Mouse (Mus musculus): ENCODE data around the gene Apobec1. TPM values are rescaled to one million over a fixed set of nuclear protein-coding genes. Genes with fewer than 3 reads are reported as not detected.
"Not testable (repeated sequence)": the region's sequence is repeated elsewhere in the genome, so short reads cannot be mapped to it uniquely, and the experiment has no call there.

Apobec1 gene
- polyA plus RNA-seq (2012; rRNA removed): 1.9 and 3.5 TPM in 2 replicates

DNA sequence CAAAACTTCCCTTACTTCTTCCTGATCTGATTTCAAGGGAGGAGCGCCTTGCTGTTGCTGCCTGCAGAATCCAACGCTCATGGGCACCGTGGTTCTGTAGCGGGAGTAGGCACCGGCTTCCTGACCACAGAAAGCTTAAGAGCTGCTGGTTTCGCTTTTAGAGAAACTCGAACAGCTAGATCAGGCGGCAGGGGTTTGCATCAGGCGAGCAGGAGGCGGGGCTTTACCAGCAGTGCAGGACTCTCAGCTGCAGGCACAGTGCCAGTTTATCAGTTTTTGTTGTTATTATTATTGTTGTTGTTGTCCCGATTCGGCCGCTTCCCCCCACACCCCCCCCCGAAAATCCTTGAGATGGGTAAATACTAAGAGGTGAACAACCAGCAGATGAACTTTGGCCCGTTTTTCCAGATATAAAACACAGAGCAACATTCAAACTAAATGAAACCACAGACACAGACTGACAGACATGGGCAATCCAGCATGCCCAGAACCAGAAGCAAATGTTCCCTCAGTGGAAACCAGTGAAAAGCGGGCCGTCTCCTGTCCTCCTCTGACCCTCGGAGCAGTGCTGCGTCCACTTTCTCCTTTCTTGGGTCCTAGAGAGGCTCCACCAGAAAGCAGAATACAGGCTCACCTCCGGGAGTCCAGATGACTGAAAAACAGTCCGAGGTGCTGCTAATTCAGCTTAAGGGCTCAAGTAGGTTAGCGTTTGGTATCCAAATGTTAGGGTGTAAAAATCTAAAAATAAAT is at the start of gene Apobec1:
Gene Apobec1 (minus strand): TSS at position 203 of the 750 bp plus-strand sequence.
- DNase-seq (ENCODE audit: low read depth): peak; percentile 87
- TF ChIP-seq CTCF (IDR thresholded peaks at IDR 0.05; ENCODE audit: borderline replicate concordance, extremely low read depth, insufficient read depth, insufficient read length) (no peak), POLR2A (IDR thresholded peaks at IDR 0.05; ENCODE audit: borderline replicate concordance, extremely low read depth, insufficient read depth, insufficient read length, poor library complexity, severe bottlenecking) (no peak)

DNA sequence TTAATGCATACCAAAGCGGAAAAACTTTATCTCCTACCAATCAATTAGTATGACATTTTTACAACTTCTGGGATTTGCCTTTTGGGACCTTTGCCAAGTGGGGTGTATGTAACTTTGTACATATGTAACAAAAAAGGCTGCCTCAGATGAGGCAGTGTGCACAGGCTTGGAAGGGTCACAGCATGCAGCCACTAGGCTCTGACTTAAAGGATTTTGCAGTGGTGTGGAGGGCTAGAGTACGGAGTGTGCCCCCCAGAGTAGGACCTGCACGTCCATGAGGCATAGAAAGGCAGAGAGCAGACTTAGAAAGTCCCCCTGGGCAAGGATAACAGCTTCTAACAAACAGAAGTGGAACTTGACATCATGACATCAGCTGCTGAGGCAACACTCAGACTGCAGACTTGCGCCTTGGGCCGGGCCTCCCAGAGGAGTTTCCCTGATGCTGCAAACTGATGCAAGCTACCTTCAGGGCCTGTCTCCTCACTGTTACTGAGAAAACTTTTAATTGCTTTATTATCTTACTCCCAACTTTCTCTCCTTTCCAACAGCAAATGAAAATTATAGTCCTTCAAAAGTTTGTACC is 48.2 kb upstream of the Apobec1 start:
- TF ChIP-seq POLR2A (IDR thresholded peaks at IDR 0.05; ENCODE audit: borderline replicate concordance, extremely low read depth, insufficient read depth, insufficient read length, poor library complexity, severe bottlenecking) (no peak), CTCF (IDR thresholded peaks at IDR 0.05; ENCODE audit: borderline replicate concordance, extremely low read depth, insufficient read depth, insufficient read length) (no peak)

DNA sequence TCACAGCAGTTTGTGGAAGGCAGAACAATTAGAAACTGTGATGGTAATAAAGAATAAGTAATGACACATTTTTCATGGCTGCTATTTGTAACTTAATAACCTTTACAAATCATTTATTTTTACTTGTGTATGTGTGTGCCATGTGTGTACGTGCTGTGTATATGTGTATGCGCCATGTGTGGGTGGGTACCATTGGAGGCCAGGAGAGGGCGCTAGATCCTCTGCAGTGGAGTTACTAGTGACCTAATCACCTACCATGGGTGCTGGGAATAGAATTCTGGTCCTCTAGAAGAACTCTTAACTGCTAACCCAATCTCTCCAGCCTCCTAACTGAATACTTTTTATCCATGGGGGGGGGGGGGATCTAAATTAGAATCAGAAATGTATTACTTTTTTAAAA is 47.7 kb upstream of the Apobec1 start:
- DNase-seq (ENCODE audit: low read depth): no peak

More for the DNA sequence above, 48.2 kb upstream of the Apobec1 start:
- DNase-seq (ENCODE audit: low read depth): no peak

DNA sequence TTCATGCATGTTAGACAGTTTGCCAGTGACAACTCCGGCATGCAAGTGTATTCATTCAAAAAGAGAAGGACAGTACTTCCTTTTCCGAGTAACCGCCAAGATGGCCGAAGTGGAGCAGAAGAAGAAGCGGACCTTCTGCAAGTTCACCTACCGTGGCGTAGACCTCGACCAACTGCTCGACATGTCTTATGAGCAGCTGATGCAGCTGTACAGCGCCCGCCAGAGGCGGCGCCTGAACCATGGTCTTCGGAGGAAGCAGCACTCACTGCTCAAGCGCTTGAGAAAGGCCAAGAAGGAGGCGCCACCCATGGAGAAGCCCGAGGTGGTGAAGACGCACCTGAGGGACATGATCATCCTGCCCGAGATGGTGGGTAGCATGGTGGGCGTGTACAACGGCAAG is 42.0 kb upstream of the Apobec1 start:
- not testable (repeated sequence) for DNase-seq (ENCODE audit: low read depth)

More for the DNA sequence above, 47.7 kb upstream of the Apobec1 start:
- TF ChIP-seq POLR2A (IDR thresholded peaks at IDR 0.05; ENCODE audit: borderline replicate concordance, extremely low read depth, insufficient read depth, insufficient read length, poor library complexity, severe bottlenecking): no peak
- peak; percentile 5; the same call in 1 of the 2 replicates for TF ChIP-seq CTCF (IDR thresholded peaks at IDR 0.05; ENCODE audit: borderline replicate concordance, extremely low read depth, insufficient read depth, insufficient read length)

DNA sequence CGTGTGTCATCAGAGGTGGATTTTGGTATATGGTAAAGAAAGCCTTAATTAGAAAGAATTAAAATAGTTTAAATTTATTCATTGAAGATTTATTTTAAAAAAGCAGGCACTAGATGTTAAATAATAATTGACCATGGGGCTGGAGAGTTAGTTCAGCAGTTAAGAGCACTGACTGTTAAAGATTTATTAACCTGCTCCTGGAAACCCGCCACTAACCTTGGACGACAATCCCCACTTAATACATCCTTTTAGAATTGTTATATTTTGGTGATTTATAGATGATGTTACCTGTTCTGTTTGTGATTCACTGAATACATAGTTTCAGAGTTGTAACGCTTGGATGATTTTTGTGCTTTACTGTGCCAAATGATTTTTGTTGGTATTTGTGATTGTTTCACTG is 35.3 kb upstream of the Apobec1 start:
- DNase-seq (ENCODE audit: low read depth): not testable (repeated sequence)

DNA sequence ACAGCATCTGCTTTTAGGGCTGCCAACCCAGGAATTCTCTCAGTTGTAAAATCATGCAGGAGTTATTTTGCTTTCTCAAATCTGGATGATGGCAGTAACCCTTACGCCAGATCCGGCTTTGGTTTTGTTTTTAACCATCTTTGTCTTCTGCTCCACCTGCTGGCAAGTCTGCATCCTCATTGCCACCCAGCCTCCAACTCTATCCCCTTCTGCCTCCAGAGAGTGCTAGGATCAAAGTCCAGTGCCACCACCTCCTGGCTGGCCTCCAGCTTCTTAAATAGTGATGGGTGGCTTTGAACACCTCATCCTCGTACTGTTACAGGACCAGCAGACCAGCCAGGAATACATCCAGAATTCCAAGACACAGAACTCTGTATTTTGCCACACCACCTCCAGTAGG is 34.4 kb upstream of the Apobec1 start:
- TF ChIP-seq POLR2A (IDR thresholded peaks at IDR 0.05; ENCODE audit: borderline replicate concordance, extremely low read depth, insufficient read depth, insufficient read length, poor library complexity, severe bottlenecking): no peak
- TF ChIP-seq CTCF (IDR thresholded peaks at IDR 0.05; ENCODE audit: borderline replicate concordance, extremely low read depth, insufficient read depth, insufficient read length): no peak

DNA sequence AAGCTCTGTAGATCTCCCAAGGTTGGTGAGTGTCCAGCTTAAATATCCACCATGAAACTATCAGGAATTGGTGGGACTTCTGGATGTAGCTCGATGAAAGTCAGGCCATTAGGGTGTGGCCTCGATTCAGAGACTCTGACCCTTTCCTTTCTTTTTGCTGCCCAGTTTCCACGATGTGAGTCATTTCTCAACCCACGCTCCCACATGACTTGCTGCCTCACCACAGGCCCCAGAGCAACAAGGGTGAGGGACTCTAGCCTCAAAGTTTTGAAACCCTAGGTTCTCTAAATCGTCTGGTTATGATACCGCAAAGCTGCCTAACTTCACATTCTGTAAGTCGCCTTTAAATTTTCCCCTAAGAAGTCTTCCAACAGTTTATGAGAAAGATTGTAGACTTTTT is 33.1 kb upstream of the Apobec1 start:
- TF ChIP-seq POLR2A (IDR thresholded peaks at IDR 0.05; ENCODE audit: borderline replicate concordance, extremely low read depth, insufficient read depth, insufficient read length, poor library complexity, severe bottlenecking): no peak
- TF ChIP-seq CTCF (IDR thresholded peaks at IDR 0.05; ENCODE audit: borderline replicate concordance, extremely low read depth, insufficient read depth, insufficient read length): no peak
- DNase-seq (ENCODE audit: low read depth): no peak

More for the DNA sequence above, 34.4 kb upstream of the Apobec1 start:
- DNase-seq (ENCODE audit: low read depth): no peak

DNA sequence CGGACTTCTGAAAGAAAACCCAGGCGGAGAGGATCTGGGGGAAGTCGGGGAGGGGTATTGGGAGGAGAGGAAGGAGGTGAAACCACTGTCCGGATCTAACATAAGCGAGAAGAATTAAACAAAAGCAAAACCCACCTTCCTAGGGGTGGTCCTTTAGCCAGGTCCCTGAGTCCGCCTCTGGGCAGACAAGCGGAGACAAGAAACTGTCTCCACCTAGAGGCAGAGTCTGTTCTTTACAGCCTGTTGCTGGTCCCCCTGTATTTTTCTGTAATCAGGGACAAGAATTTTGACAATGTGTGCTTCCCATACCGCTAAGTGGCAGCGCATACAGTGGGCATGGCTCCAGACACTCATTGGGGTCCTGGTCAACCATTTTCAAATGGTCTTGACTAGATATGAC is 31.2 kb upstream of the Apobec1 start:
- no peak for DNase-seq (ENCODE audit: low read depth)
- TF ChIP-seq CTCF (IDR thresholded peaks at IDR 0.05; ENCODE audit: borderline replicate concordance, extremely low read depth, insufficient read depth, insufficient read length) (peak; percentile 38; the same call in 1 of the 2 replicates), POLR2A (IDR thresholded peaks at IDR 0.05; ENCODE audit: borderline replicate concordance, extremely low read depth, insufficient read depth, insufficient read length, poor library complexity, severe bottlenecking) (no peak)

DNA sequence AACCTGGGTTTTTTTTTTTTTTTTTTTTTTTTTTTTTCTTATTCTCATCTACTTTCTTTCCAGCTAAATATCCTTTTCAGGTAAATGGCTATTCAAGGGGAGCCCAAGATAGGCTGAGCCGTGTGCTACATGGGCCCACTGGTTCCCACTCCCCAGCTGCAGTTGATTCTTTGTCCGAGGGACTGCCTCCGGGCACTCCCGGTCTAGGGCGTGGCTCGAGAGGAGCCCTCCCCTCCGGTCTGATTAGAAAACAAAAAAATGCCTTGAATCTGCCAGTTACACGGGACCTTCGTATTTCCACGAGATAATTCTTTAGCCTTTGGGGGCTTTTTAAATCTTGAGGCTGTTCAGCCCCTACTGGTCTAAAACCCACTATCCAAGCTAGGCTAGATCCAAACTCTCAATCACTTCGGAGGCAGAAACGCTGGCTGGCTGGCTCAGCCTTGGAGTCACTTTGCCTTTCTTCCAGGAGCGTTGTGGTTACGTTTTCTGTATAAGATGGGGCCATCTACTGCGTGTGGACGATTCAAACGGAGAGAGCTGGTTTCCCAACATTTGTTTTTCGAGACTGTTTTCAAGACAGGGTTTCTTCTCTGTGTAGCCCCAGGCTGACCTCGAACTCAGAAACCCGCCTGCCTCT is 25.3 kb upstream of the Apobec1 start:
- no peak for DNase-seq (ENCODE audit: low read depth)
- TF ChIP-seq POLR2A (IDR thresholded peaks at IDR 0.05; ENCODE audit: borderline replicate concordance, extremely low read depth, insufficient read depth, insufficient read length, poor library complexity, severe bottlenecking) (no peak), CTCF (IDR thresholded peaks at IDR 0.05; ENCODE audit: borderline replicate concordance, extremely low read depth, insufficient read depth, insufficient read length) (no peak)

DNA sequence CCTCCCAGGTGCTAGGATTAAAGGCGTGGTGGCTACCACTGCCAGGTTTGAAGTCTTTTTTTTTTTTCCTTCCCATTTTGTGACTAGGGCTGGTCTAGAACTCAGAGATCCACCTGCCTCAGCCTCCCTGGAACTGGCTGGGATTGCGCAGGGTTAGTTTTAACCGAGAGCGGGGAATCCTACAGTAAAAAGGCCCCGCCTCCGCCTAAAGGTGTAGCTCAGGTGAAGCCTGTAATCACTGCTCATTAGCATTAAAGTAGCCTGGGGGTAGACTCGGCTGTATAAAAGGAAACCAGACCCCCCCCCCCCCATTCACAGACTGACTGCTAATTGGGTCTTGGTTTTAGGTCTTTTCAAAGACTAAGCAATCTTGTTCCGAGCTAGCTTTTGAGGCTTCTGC is 23.9 kb upstream of the Apobec1 start, which contains the start of gene Dppa3:
Gene Dppa3 (plus strand): TSS at position 301 of the 400 bp plus-strand sequence.
- TF ChIP-seq CTCF (IDR thresholded peaks at IDR 0.05; ENCODE audit: borderline replicate concordance, extremely low read depth, insufficient read depth, insufficient read length): no peak
- no peak for TF ChIP-seq POLR2A (IDR thresholded peaks at IDR 0.05; ENCODE audit: borderline replicate concordance, extremely low read depth, insufficient read depth, insufficient read length, poor library complexity, severe bottlenecking)
- DNase-seq (ENCODE audit: low read depth): no peak

DNA sequence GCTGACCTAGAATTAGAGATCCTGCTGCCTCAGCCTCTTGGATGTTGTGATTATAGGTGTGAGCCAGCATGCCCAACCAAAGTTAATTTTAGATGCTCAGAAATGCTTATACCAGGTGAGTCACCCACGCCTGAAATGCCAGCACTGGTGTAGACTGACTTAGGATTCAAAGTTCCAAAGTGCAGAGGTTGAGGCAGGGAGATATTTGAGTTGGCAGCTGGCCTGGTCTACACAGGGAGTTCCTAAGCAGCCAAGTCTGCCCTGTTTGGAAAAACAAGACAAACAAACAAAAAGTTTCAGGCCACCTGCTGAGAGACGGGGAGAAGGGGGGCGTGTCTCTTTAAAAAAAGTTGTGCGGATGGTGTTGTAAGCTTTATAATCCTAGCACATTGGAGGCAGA is 22.9 kb upstream of the Apobec1 start:
- TF ChIP-seq POLR2A (IDR thresholded peaks at IDR 0.05; ENCODE audit: borderline replicate concordance, extremely low read depth, insufficient read depth, insufficient read length, poor library complexity, severe bottlenecking): no peak
- TF ChIP-seq CTCF (IDR thresholded peaks at IDR 0.05; ENCODE audit: borderline replicate concordance, extremely low read depth, insufficient read depth, insufficient read length): no peak
- no peak for DNase-seq (ENCODE audit: low read depth)

DNA sequence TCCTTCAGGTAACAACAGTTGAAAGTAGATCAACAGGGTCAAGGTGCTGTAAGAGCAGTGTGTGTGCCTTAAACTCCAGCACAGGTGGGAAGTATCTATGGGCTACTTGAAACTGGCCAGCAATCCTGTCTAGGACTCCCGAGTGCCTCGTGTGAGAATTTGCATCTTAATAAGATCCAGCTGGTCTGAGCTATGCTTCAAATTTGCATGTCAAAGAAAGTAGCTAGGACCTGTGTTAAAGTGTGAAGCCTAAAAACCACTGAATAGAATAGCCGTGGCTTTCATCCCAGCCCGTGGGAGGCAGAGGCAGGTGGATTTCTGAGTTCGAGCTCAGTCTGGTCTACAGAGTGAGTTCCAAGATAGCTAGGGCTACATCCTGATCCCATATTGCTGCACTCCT is 22.2 kb upstream of the Apobec1 start:
- peak; percentile 60 for DNase-seq (ENCODE audit: low read depth)
- TF ChIP-seq POLR2A (IDR thresholded peaks at IDR 0.05; ENCODE audit: borderline replicate concordance, extremely low read depth, insufficient read depth, insufficient read length, poor library complexity, severe bottlenecking) (no peak), CTCF (IDR thresholded peaks at IDR 0.05; ENCODE audit: borderline replicate concordance, extremely low read depth, insufficient read depth, insufficient read length) (no peak)

All from brain, embryonic 14.5 days (tissue).